Mouse (Mus musculus): ENCODE measurements at regions not wholly inside any gene's neighbourhood (a gene's known extent, or its start where the extent isn't known, plus 50 kb on each side); places are given as distances from the start of the nearest gene placed in this dataset.

- TF ChIP-seq CTCF (IDR thresholded peaks at IDR 0.05; ENCODE audit: control insufficient read depth, insufficient read depth, insufficient replicate concordance, low read depth, low read length), result no peak
- no peak for TF ChIP-seq POLR2A (IDR thresholded peaks at IDR 0.05; ENCODE audit: control insufficient read depth, low read depth, low read length)
Measured at GRCm38 (mm10) chr9:41522302-41522701, 360.8 kb upstream of the Ubash3b start.
